Mouse (Mus musculus): Measurements from ENCODE around the gene 2810006K23Rik. TPM values are rescaled to one million over a fixed set of nuclear protein-coding genes. Genes with fewer than 3 reads are reported as not detected.

Gene 2810006K23Rik
- total and polyA plus RNA-seq, 3 experiments = 7.6 to 13.3 TPM; not detected in 1

DNA sequence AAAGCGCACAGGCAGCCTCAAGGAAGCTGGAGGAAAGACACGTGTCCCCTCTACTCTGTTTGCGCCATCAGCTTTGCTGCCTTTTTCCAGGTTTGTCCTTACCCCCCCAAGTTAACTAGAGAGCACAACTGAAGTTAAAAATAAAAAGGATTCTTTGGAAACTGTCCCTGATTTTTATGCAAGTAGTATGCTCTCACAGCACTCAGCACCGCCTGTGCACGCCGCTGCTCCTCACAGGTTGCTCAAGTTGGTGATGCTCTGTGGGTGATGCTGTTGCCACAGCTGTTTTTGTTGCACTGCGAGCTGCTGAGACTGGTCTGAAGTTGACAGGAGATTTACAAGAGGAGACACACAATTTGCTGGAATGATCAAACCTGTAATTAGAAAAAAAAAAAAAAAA, 46.4 kb downstream of the 2810006K23Rik start:
- DNase-seq (ENCODE audit: low read depth, low spot score) = no peak
- Histone ChIP-seq H3K9me3 (replicated peaks; ENCODE audit: insufficient read depth, low read length) (no peaks in the 10 kb centered on the region), H3K27ac (ENCODE audit: control insufficient read depth, low read depth, low read length) (no peak overlapping the region), H3K4me1 (ENCODE audit: control insufficient read depth in 1 of 2, insufficient read depth in 2 of 2, low read length in 2 of 2) (no peaks in the 10 kb centered on the region), H3K4me3 (ENCODE audit: control insufficient read depth in 1 of 2, insufficient read depth in 1 of 2, low read depth in 2 of 2, low read length in 2 of 2) (no peak overlapping the region), H3K27me3 (ENCODE audit: control insufficient read depth in 1 of 2, insufficient read depth in 2 of 2, low read length in 2 of 2) (no peaks in the 10 kb centered on the region), H3K9ac (ENCODE audit: control insufficient read depth, low read depth, low read length, poor library complexity, severe bottlenecking) (no peak overlapping the region), H3K79me2 (ENCODE audit: control insufficient read depth, insufficient read depth, low read length, poor library complexity) (no peaks in the 10 kb centered on the region), H3K36me3 (ENCODE audit: control insufficient read depth in 1 of 2, insufficient read depth in 2 of 2, low read length in 2 of 2) (peaks cover 2 to 28% of the 10 kb centered on the region in 2 experiments; a peak in 3 of 4 replicates)
- no peak for TF ChIP-seq MEF2A (IDR thresholded peaks at IDR 0.05; ENCODE audit: extremely low read depth, insufficient replicate concordance, low read depth, low read length, poor library complexity, severe bottlenecking)
- TF ChIP-seq SIN3A (IDR thresholded peaks at IDR 0.05; ENCODE audit: low read length) = no peak

DNA sequence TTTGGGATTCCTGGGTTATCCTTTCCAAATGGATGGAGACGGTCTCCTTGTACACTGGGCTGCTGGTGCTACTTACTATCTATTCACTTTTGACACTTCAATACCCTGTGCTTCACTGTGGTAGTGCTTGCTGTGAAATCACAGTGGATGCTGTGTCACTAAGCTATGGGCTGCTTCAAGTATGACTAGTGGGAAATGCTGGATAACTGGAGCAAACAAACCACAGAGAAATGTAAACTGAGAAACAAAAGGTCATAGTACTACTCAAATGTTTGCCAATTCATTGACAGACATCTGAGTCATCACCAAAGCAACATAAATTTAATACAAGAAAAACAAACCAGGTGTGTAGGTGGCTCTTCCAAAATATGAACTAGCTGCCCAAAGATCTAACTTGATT, 48.5 kb downstream of the 2810006K23Rik start:
- Histone ChIP-seq H3K4me3 (ENCODE audit: control insufficient read depth in 1 of 2, insufficient read depth in 1 of 2, low read depth in 2 of 2, low read length in 2 of 2) (no peak overlapping the region), H3K9me3 (replicated peaks; ENCODE audit: insufficient read depth, low read length) (no peaks in the 10 kb centered on the region), H3K36me3 (ENCODE audit: control insufficient read depth in 1 of 2, insufficient read depth in 2 of 2, low read length in 2 of 2) (peaks cover 11 to 31% of the 10 kb centered on the region in 2 experiments), H3K9ac (ENCODE audit: control insufficient read depth, low read depth, low read length, poor library complexity, severe bottlenecking) (no peak overlapping the region), H3K79me2 (ENCODE audit: control insufficient read depth, insufficient read depth, low read length, poor library complexity) (no peaks in the 10 kb centered on the region), H3K27ac (ENCODE audit: control insufficient read depth, low read depth, low read length) (no peak overlapping the region), H3K4me1 (ENCODE audit: control insufficient read depth in 1 of 2, insufficient read depth in 2 of 2, low read length in 2 of 2) (peaks cover 0 to 13% of the 10 kb centered on the region in 2 experiments; a peak in 2 of 4 replicates), H3K27me3 (ENCODE audit: control insufficient read depth in 1 of 2, insufficient read depth in 2 of 2, low read length in 2 of 2) (no peaks in the 10 kb centered on the region)
- DNase-seq (ENCODE audit: low read depth, low spot score) = no peak
- TF ChIP-seq SIN3A (IDR thresholded peaks at IDR 0.05; ENCODE audit: low read length) = no peak
- TF ChIP-seq POLR2AphosphoS2 (IDR thresholded peaks at IDR 0.05; ENCODE audit: low read length) = no peak
- TF ChIP-seq CTCF (IDR thresholded peaks at IDR 0.05 in 2 of 3, conservative IDR thresholded peaks at IDR 0.05 in 1 of 3; ENCODE audit: control insufficient read depth in 1 of 3, insufficient read depth in 1 of 3, low read depth in 2 of 3, low read length in 3 of 3, poor library complexity in 1 of 3, severe bottlenecking in 1 of 3) = no peak
- TF ChIP-seq MEF2A (IDR thresholded peaks at IDR 0.05; ENCODE audit: extremely low read depth, insufficient replicate concordance, low read depth, low read length, poor library complexity, severe bottlenecking) = no peak
- TF ChIP-seq TBP (IDR thresholded peaks at IDR 0.05; ENCODE audit: low read depth, low read length) = no peak
- TF ChIP-seq E2F4 (IDR thresholded peaks at IDR 0.05; ENCODE audit: borderline replicate concordance, low read depth, low read length) = no peak
- no peak for TF ChIP-seq ZC3H11A (IDR thresholded peaks at IDR 0.05; ENCODE audit: low read depth, low read length)
- TF ChIP-seq MYB (IDR thresholded peaks at IDR 0.05; ENCODE audit: low read depth, low read length) = no peak
- TF ChIP-seq RCOR1 (IDR thresholded peaks at IDR 0.05; ENCODE audit: low read depth, low read length) = no peak
- TF ChIP-seq EP300 (IDR thresholded peaks at IDR 0.05; ENCODE audit: low read depth in 1 of 2, low read length in 2 of 2) = no peak
- no peak for TF ChIP-seq POLR2AphosphoS5 (IDR thresholded peaks at IDR 0.05; ENCODE audit: borderline replicate concordance, low read depth, low read length)
- TF ChIP-seq BHLHE40 (IDR thresholded peaks at IDR 0.05; ENCODE audit: borderline replicate concordance, low read depth, low read length) = no peak
- TF ChIP-seq ZMIZ1 (IDR thresholded peaks at IDR 0.05; ENCODE audit: low read depth, low read length) = no peak

DNA sequence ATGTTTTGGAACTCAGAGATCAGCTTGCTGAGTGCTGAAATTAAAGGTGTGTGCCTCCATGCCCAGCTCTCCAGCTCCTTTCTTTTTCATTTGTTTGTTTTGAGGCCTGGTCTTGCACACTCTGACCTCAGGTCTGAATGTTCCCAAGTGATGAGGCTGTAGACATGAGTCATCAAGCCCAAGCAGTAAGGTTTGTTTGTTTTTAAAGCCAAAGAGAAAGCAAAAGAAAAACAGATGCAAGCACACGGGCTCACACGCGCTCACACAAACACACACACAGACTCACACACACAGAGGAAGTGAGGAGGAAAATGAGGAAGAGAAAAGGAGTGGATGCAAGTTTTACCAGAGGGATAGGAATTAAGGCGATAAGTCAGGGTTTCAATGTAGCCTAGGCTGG, 49.3 kb downstream of the 2810006K23Rik start:
- H3K4me3 ChIP-seq (ENCODE audit: control insufficient read depth in 1 of 2, insufficient read depth in 1 of 2, low read depth in 2 of 2, low read length in 2 of 2) = no peak overlapping the region
- H3K4me1 ChIP-seq (ENCODE audit: control insufficient read depth in 1 of 2, insufficient read depth in 2 of 2, low read length in 2 of 2) = peaks cover 0 to 13% of the 10 kb centered on the region in 2 experiments; a peak in 2 of 4 replicates
- H3K79me2 ChIP-seq (ENCODE audit: control insufficient read depth, insufficient read depth, low read length, poor library complexity) = no peaks in the 10 kb centered on the region
- TF ChIP-seq TAL1 (IDR thresholded peaks at IDR 0.05; ENCODE audit: low read length) (no peak), MAX (IDR thresholded peaks at IDR 0.05; ENCODE audit: low read length) (no peak), USF1 (IDR thresholded peaks at IDR 0.05; ENCODE audit: low read depth, low read length) (no peak), MYB (IDR thresholded peaks at IDR 0.05; ENCODE audit: low read depth, low read length) (no peak), ZNF384 (IDR thresholded peaks at IDR 0.05; ENCODE audit: low read depth, low read length) (no peak), RCOR1 (IDR thresholded peaks at IDR 0.05; ENCODE audit: low read depth, low read length) (no peak), GABPA (IDR thresholded peaks at IDR 0.05; ENCODE audit: low read depth, low read length) (no peak), ELF1 (IDR thresholded peaks at IDR 0.05; ENCODE audit: low read depth, low read length) (no peak), EP300 (IDR thresholded peaks at IDR 0.05; ENCODE audit: low read depth in 1 of 2, low read length in 2 of 2) (no peak), ZKSCAN1 (IDR thresholded peaks at IDR 0.05; ENCODE audit: low read depth, low read length) (no peak), TCF12 (IDR thresholded peaks at IDR 0.05; ENCODE audit: low read depth, low read length) (no peak), USF2 (IDR thresholded peaks at IDR 0.05; ENCODE audit: borderline replicate concordance in 1 of 2, insufficient read depth in 1 of 2, low read depth in 1 of 2, low read length in 2 of 2) (no peak), JUND (IDR thresholded peaks at IDR 0.05; ENCODE audit: low read depth, low read length) (no peak), MAFK (IDR thresholded peaks at IDR 0.05; ENCODE audit: borderline replicate concordance, low read depth, low read length) (no peak), MEF2A (IDR thresholded peaks at IDR 0.05; ENCODE audit: extremely low read depth, insufficient replicate concordance, low read depth, low read length, poor library complexity, severe bottlenecking) (no peak)
- H3K36me3 ChIP-seq (ENCODE audit: control insufficient read depth in 1 of 2, insufficient read depth in 2 of 2, low read length in 2 of 2) = peaks cover 14 to 33% of the 10 kb centered on the region in 2 experiments
- H3K9me3 ChIP-seq (replicated peaks; ENCODE audit: insufficient read depth, low read length) = no peaks in the 10 kb centered on the region
- DNase-seq (ENCODE audit: low read depth, low spot score) = no peak
- H3K9ac ChIP-seq (ENCODE audit: control insufficient read depth, low read depth, low read length, poor library complexity, severe bottlenecking) = no peak overlapping the region
- no peaks in the 10 kb centered on the region for H3K27me3 ChIP-seq (ENCODE audit: control insufficient read depth in 1 of 2, insufficient read depth in 2 of 2, low read length in 2 of 2)
- H3K27ac ChIP-seq (ENCODE audit: control insufficient read depth, low read depth, low read length) = no peak overlapping the region

All from MEL (cell line).